Mouse (Mus musculus): ENCODE measurements around the gene Wdr1. TPM values are rescaled to one million over a fixed set of nuclear protein-coding genes. Genes with fewer than 3 reads are reported as not detected.

Gene Wdr1
- polyA plus RNA-seq, 1 experiment from 2014 or later: 176 TPM

GRCm38 (mm10) chr5:38560586-38561425 is 2.2 kb downstream of the Wdr1 start:
- H3K4me1 ChIP-seq: peaks cover 37% of the 10 kb centered on the region
- peak overlapping the region; percentile 86 for H3K27ac ChIP-seq (replicated peaks)
- peak overlapping the region; percentile 78 for H3K4me3 ChIP-seq
- ATAC-seq (replicated peaks): peak; percentile 52
- no peaks in the 10 kb centered on the region for H3K9me3 ChIP-seq
- H3K9ac ChIP-seq (replicated peaks): peak overlapping the region; percentile 79
- peaks cover 19% of the 10 kb centered on the region for H3K36me3 ChIP-seq
- under 1% methylated on average over 41 of the region's 41 CpGs for WGBS
- H3K27me3 ChIP-seq: no peaks in the 10 kb centered on the region
- H3K4me2 ChIP-seq (replicated peaks): peak overlapping the region; percentile 85

GRCm38 (mm10) chr5:38558831-38559230 is 4.2 kb downstream of the Wdr1 start:
- WGBS: 88% methylated on average over 5 of the region's 5 CpGs
- H3K27ac ChIP-seq (replicated peaks): no peak overlapping the region
- H3K4me1 ChIP-seq: peaks cover 42% of the 10 kb centered on the region
- H3K27me3 ChIP-seq: no peaks in the 10 kb centered on the region
- no peaks in the 10 kb centered on the region for H3K9me3 ChIP-seq
- ATAC-seq (replicated peaks): no peak
- H3K36me3 ChIP-seq: peaks cover 19% of the 10 kb centered on the region
- H3K4me2 ChIP-seq (replicated peaks): no peak overlapping the region
- no peak overlapping the region for H3K4me3 ChIP-seq
- H3K9ac ChIP-seq (replicated peaks): no peak overlapping the region

GRCm38 (mm10) chr5:38557811-38558210 is 5.2 kb downstream of the Wdr1 start:
- Histone ChIP-seq H3K27me3 (no peaks in the 10 kb centered on the region), H3K27ac (replicated peaks) (no peak overlapping the region), H3K4me2 (replicated peaks) (no peak overlapping the region), H3K4me1 (peaks cover 48% of the 10 kb centered on the region), H3K9me3 (no peaks in the 10 kb centered on the region), H3K36me3 (peaks cover 19% of the 10 kb centered on the region), H3K9ac (replicated peaks) (no peak overlapping the region), H3K4me3 (no peak overlapping the region)
- 92% methylated on average over 4 of the region's 4 CpGs for WGBS
- no peak for ATAC-seq (replicated peaks)

GRCm38 (mm10) chr5:38556406-38556805 is 6.6 kb downstream of the Wdr1 start:
- 89% methylated on average over 3 of the region's 3 CpGs for WGBS
- ATAC-seq (replicated peaks): no peak
- H3K27me3 ChIP-seq: no peaks in the 10 kb centered on the region
- H3K27ac ChIP-seq (replicated peaks): no peak overlapping the region
- H3K9ac ChIP-seq (replicated peaks): no peak overlapping the region
- H3K9me3 ChIP-seq: no peaks in the 10 kb centered on the region
- H3K4me2 ChIP-seq (replicated peaks): no peak overlapping the region
- H3K4me3 ChIP-seq: no peak overlapping the region
- H3K36me3 ChIP-seq: peaks cover 23% of the 10 kb centered on the region
- H3K4me1 ChIP-seq: peaks cover 39% of the 10 kb centered on the region

GRCm38 (mm10) chr5:38553953-38554352 is 9.1 kb downstream of the Wdr1 start:
- Histone ChIP-seq H3K36me3 (peaks cover 44% of the 10 kb centered on the region), H3K4me1 (peaks cover 22% of the 10 kb centered on the region), H3K9me3 (no peaks in the 10 kb centered on the region), H3K27me3 (no peaks in the 10 kb centered on the region), H3K4me2 (replicated peaks) (no peak overlapping the region), H3K27ac (replicated peaks) (no peak overlapping the region), H3K9ac (replicated peaks) (no peak overlapping the region), H3K4me3 (no peak overlapping the region)
- WGBS: 46% methylated on average over 3 of the region's 3 CpGs
- ATAC-seq (replicated peaks): no peak

GRCm38 (mm10) chr5:38553491-38553890 is 9.5 kb downstream of the Wdr1 start:
- ATAC-seq (replicated peaks): no peak
- no peaks in the 10 kb centered on the region for H3K9me3 ChIP-seq
- H3K36me3 ChIP-seq: peaks cover 44% of the 10 kb centered on the region
- H3K27me3 ChIP-seq: no peaks in the 10 kb centered on the region
- no peak overlapping the region for H3K9ac ChIP-seq (replicated peaks)
- H3K4me2 ChIP-seq (replicated peaks): no peak overlapping the region
- H3K27ac ChIP-seq (replicated peaks): no peak overlapping the region
- H3K4me1 ChIP-seq: peaks cover 18% of the 10 kb centered on the region
- H3K4me3 ChIP-seq: no peak overlapping the region
- WGBS: 92% methylated on average over 4 of the region's 4 CpGs

GRCm38 (mm10) chr5:38552615-38553014 is 10.4 kb downstream of the Wdr1 start:
- Histone ChIP-seq H3K27me3 (no peaks in the 10 kb centered on the region), H3K36me3 (peaks cover 46% of the 10 kb centered on the region), H3K4me2 (replicated peaks) (no peak overlapping the region), H3K4me3 (no peak overlapping the region), H3K9me3 (no peaks in the 10 kb centered on the region), H3K9ac (replicated peaks) (no peak overlapping the region), H3K4me1 (peaks cover 14% of the 10 kb centered on the region), H3K27ac (replicated peaks) (no peak overlapping the region)
- WGBS: 87% methylated on average over 3 of the region's 3 CpGs
- no peak for ATAC-seq (replicated peaks)

GRCm38 (mm10) chr5:38550221-38550768 is 12.7 kb downstream of the Wdr1 start:
- Histone ChIP-seq H3K27ac (replicated peaks) (0 out of 2 replicates have a peak overlapping the region, but pooled peaks have one; percentile 3), H3K36me3 (peaks cover 61% of the 10 kb centered on the region)
- no peak for ATAC-seq (replicated peaks)

GRCm38 (mm10) chr5:38549461-38549909 is 13.5 kb downstream of the Wdr1 start:
- no peak overlapping the region for H3K4me2 ChIP-seq (replicated peaks)
- H3K9me3 ChIP-seq: no peaks in the 10 kb centered on the region
- no peak overlapping the region for H3K4me3 ChIP-seq
- no peaks in the 10 kb centered on the region for H3K27me3 ChIP-seq
- ATAC-seq (replicated peaks): no peak
- H3K9ac ChIP-seq (replicated peaks): no peak overlapping the region
- 81% methylated on average over 3 of the region's 3 CpGs for WGBS
- H3K4me1 ChIP-seq: peaks cover 16% of the 10 kb centered on the region
- 0 out of 2 replicates have a peak overlapping the region, but pooled peaks have one; percentile 32 for H3K27ac ChIP-seq (replicated peaks)
- H3K36me3 ChIP-seq: peaks cover 69% of the 10 kb centered on the region

More at GRCm38 (mm10) chr5:38550221-38550768, 12.7 kb downstream of the Wdr1 start:
- no peak overlapping the region for H3K4me2 ChIP-seq (replicated peaks)
- H3K4me1 ChIP-seq: peaks cover 14% of the 10 kb centered on the region
- 95% methylated on average over 1 of the region's 1 CpGs for WGBS
- H3K27me3 ChIP-seq: no peaks in the 10 kb centered on the region
- H3K9ac ChIP-seq (replicated peaks): no peak overlapping the region
- no peaks in the 10 kb centered on the region for H3K9me3 ChIP-seq
- H3K4me3 ChIP-seq: no peak overlapping the region

GRCm38 (mm10) chr5:38547375-38547774 is 15.6 kb downstream of the Wdr1 start:
- Histone ChIP-seq H3K4me1 (peaks cover 17% of the 10 kb centered on the region), H3K9ac (replicated peaks) (no peak overlapping the region), H3K4me2 (replicated peaks) (no peak overlapping the region), H3K27ac (replicated peaks) (no peak overlapping the region), H3K9me3 (no peaks in the 10 kb centered on the region), H3K36me3 (peaks cover 86% of the 10 kb centered on the region), H3K4me3 (no peak overlapping the region), H3K27me3 (no peaks in the 10 kb centered on the region)
- 24% methylated on average over 6 of the region's 6 CpGs for WGBS
- ATAC-seq (replicated peaks): no peak

GRCm38 (mm10) chr5:38544423-38545415 is 18.3 kb downstream of the Wdr1 start:
- peak overlapping the region; percentile 32 for H3K27ac ChIP-seq (replicated peaks)
- H3K4me2 ChIP-seq (replicated peaks): no peak overlapping the region
- no peaks in the 10 kb centered on the region for H3K9me3 ChIP-seq
- H3K4me3 ChIP-seq: no peak overlapping the region
- 85% methylated on average over 5 of the region's 5 CpGs for WGBS
- no peaks in the 10 kb centered on the region for H3K27me3 ChIP-seq
- peaks cover 87% of the 10 kb centered on the region for H3K36me3 ChIP-seq
- ATAC-seq (replicated peaks): no peak
- H3K9ac ChIP-seq (replicated peaks): no peak overlapping the region
- H3K4me1 ChIP-seq: peaks cover 17% of the 10 kb centered on the region
